Mouse (Mus musculus) lung, embryonic 16.5 days (tissue): ENCODE results near the gene Rassf1. TPM values are rescaled to one million over a fixed set of nuclear protein-coding genes. Genes with fewer than 3 reads are reported as not detected.

Experiments
- ATAC-seq: fragments of 200-750 bp; cut with Nextera tagmentation; 2 replicates; pipeline ENCODE4 v1.8.0; 2017; ENCODE audit warnings: low read depth, mild to moderate bottlenecking, moderate library complexity
- H3K27ac ChIP-seq: fragments of 300-500 bp; sonication (generic); 2 replicates; pipeline ENCODE4 v1.5.1; 2014; ENCODE audit warnings: mild to moderate bottlenecking, control low read depth, low read length
- H3K27me3 ChIP-seq: fragments of 300-500 bp; sonication (generic); 2 replicates; pipeline ENCODE4 v1.6.1; 2014; ENCODE audit warnings: low read depth, low read length, mixed read lengths; ENCODE audit not compliant: control insufficient read depth, insufficient read depth
- H3K36me3 ChIP-seq: fragments of 300-500 bp; sonication (generic); 2 replicates; pipeline ENCODE4 v1.6.1; 2014; ENCODE audit warnings: low read length; ENCODE audit not compliant: control insufficient read depth, insufficient read depth
- H3K4me1 ChIP-seq: fragments of 300-500 bp; sonication (generic); replicated peaks from 2 replicates; pipeline ENCODE4 v1.6.1; 2014; ENCODE audit warnings: low read length, mixed read lengths; ENCODE audit not compliant: control insufficient read depth, insufficient read depth
- H3K4me2 ChIP-seq: fragments of 300-500 bp; sonication (generic); 2 replicates; pipeline ENCODE4 v1.6.1; 2014; ENCODE audit warnings: low read depth, low read length, control low read depth
- H3K4me3 ChIP-seq: fragments of 300-500 bp; sonication (generic); 2 replicates; pipeline ENCODE4 v1.5.1; 2014; ENCODE audit warnings: mild to moderate bottlenecking, low read length, control low read depth
- H3K9ac ChIP-seq: fragments of 300-500 bp; sonication (generic); 2 replicates; pipeline ENCODE4 v1.6.1; 2014; ENCODE audit warnings: low read length, control low read depth
- H3K9me3 ChIP-seq: fragments of 300-500 bp; sonication (generic); 2 replicates; pipeline ENCODE4 v1.6.1; 2016; ENCODE audit warnings: low read length; ENCODE audit not compliant: control insufficient read depth
- WGBS: fragments of 180-500 bp; shearing (Covaris S2); extraction: QIAGEN DNeasy Blood & Tissue Kit; methylation state at CpG from one replicate; pipeline ENCODE4 v1.1.7; 2014; 5-methylcytosine and 5-hydroxymethylcytosine counted together
- polyA plus RNA-seq: library from polyadenylated mRNA; unstranded; fragments of >200 nt; fragmentation: Nextera tagmentation; extraction: Ambion mirVana; gene quantifications from 2 replicates; pipeline ENCODE4 v1.2.1, GENCODE M21; 2015

Gene Rassf1
- 55.4 and 58.5 TPM in 2 replicates for polyA plus RNA-seq

GRCm38 (mm10) chr9:107551117-107551889, at the start of gene Rassf1:
TSS of gene Rassf1 (plus strand) at chr9:107551555.
- peaks cover 52% of the 10 kb centered on the region for H3K4me1 ChIP-seq

DNA sequence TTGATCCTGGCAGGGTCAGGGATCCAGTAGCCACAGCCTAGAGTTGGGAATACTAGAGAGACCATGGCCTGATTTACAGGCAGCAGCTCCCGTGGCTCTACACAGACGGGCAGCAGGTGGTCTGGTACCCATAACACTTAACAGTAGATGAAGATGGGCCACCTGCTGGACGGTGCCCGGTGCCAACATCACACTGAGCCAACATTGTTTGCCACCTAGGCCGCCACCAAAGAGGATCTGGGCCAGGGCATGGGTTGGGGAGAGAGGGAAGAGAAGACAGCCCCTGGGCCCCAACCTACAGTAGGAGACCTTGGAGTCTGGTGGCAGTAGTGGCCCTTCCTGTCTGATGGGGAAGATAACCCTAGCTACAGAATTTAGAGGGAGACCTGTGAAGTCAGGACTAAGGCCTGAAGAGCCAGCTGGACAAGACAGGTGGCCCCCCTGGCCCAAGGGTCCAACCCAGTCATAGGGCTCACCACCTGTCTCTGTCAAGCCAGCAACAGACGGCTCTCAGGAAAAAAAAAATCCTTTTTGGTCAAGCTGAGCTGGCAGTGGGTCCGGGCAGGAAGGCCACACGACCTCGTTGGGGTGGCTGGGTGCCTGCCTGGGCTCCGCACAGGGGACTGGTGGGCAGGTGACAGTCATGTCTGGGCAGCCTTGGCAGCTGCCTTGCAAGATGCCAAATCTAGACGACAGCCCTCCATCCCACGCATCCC, 49.1 kb upstream of the Rassf1 start:
- 86% methylated on average over 12 of the region's 12 CpGs for WGBS
- no peaks in the 10 kb centered on the region for H3K36me3 ChIP-seq
- no peak overlapping the region for H3K27ac ChIP-seq
- H3K4me3 ChIP-seq = no peak overlapping the region
- H3K27me3 ChIP-seq = no peaks in the 10 kb centered on the region
- H3K9me3 ChIP-seq = no peaks in the 10 kb centered on the region
- no peak overlapping the region for H3K9ac ChIP-seq
- no peak for ATAC-seq
- no peak overlapping the region for H3K4me2 ChIP-seq
- no peaks in the 10 kb centered on the region for H3K4me1 ChIP-seq

More at GRCm38 (mm10) chr9:107551117-107551889, at the start of gene Rassf1:
- Histone ChIP-seq H3K4me2 (peak within 1 kb of the TSS; percentile 91), H3K9ac (peak within 1 kb of the TSS; percentile 73), H3K9me3 (no peaks in the 10 kb centered on the region), H3K36me3 (no peaks in the 10 kb centered on the region), H3K27ac (peak within 1 kb of the TSS; percentile 77), H3K4me3 (peak within 1 kb of the TSS; percentile 54), H3K27me3 (no peaks in the 10 kb centered on the region)
- WGBS = 1% methylated on average over 54 of the region's 63 CpGs
- ATAC-seq = peak; percentile 56

DNA sequence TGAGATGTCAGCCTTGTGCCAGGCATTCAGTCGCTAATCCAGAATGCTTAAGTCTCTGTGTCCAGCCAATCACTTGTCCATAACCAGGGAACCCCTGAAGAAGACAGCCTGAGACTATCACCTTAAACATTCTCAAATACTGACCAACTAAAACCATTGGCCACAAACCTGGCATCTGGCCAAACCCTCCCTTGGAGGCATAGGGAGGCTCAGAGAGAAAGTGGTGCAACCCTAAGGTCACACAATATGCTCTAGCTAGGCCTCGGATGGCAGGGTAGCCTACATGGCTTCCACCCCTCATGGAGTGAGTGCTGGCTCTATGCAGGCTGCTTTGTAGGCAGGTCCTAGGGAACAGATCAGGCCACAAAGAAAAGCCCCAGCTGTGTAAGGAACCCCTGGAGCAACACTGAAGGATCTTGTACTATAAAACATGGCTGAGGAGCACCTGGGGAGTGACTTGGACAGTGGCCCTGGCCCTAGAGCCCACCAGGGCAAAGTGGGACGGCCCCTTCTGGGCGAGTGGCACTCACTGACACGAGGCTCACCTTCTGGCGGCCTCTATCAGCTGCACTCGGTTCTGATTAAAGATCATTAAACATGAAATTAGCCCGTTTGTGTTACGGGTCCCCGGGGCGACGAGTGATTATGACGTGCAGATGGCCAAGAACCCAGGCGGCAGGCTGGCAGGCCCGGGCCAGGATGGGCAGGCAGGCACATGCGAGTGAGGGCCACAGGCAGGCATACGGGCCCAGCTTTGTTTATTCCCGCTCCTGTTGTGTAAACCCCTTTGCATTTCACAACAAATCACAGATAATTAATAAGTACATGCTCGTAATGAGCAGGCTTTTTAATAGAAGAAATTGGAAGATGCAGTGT, 46.5 kb upstream of the Rassf1 start:
- Histone ChIP-seq H3K4me2 (no peak overlapping the region), H3K27me3 (no peaks in the 10 kb centered on the region), H3K36me3 (no peaks in the 10 kb centered on the region), H3K9me3 (no peaks in the 10 kb centered on the region), H3K4me1 (no peaks in the 10 kb centered on the region), H3K4me3 (no peak overlapping the region), H3K27ac (no peak overlapping the region), H3K9ac (no peak overlapping the region)
- ATAC-seq = no peak
- WGBS = 67% methylated on average over 19 of the region's 19 CpGs

- Histone ChIP-seq H3K27me3 (no peaks in the 10 kb centered on the region), H3K4me1 (no peaks in the 10 kb centered on the region), H3K9ac (no peak overlapping the region), H3K36me3 (no peaks in the 10 kb centered on the region), H3K4me3 (no peak overlapping the region), H3K27ac (no peak overlapping the region), H3K4me2 (no peak overlapping the region), H3K9me3 (no peaks in the 10 kb centered on the region)
- ATAC-seq = no peak
- 49% methylated on average over 10 of the region's 10 CpGs for WGBS
These were observed 43.1 kb upstream of the Rassf1 start for GRCm38 (mm10) chr9:107508266-107508665.

DNA sequence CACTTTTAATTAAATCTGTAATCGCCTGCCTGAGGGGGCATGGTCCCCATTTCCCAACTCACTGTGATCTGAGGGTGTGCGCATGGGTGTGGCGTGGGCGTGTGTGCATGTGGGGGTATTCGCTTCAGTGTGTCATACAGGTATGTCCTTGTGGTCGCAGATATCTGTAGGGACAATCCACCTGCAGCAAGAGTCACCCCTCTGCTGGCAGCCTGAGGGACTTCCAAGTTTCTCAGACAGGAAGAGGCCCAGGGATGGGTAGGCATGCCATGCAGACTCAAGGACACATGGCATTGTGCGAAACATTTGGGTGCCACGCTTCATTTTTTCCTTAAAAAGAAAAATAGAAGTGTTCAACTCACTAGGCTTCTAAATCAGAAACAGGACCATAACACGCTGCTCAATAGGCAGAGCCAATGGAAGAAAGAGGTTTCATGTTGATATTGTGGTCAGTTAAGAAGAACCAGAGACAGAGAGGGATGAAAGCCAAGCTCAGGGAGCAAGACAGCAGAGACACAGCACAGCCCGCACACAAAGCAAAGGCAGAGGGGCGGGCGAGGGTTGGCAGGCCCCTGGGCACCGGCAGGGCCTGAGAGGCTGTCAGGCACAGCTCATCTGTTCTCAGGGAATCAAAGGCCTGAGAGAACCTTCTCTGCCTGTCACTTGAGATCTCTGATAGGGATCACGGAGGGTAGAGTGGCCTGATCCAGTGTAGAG, 40.8 kb upstream of the Rassf1 start:
- H3K4me1 ChIP-seq = no peaks in the 10 kb centered on the region
- H3K4me2 ChIP-seq = no peak overlapping the region
- H3K9ac ChIP-seq = no peak overlapping the region
- H3K4me3 ChIP-seq = no peak overlapping the region
- no peaks in the 10 kb centered on the region for H3K9me3 ChIP-seq
- H3K27ac ChIP-seq = no peak overlapping the region
- ATAC-seq = no peak
- H3K36me3 ChIP-seq = no peaks in the 10 kb centered on the region
- 74% methylated on average over 14 of the region's 14 CpGs for WGBS
- no peaks in the 10 kb centered on the region; the same call in 1 of the 2 replicates for H3K27me3 ChIP-seq

GRCm38 (mm10) chr9:107511436-107511835, 39.9 kb upstream of the Rassf1 start:
- Histone ChIP-seq H3K9me3 (no peaks in the 10 kb centered on the region), H3K4me2 (no peak overlapping the region), H3K9ac (no peak overlapping the region), H3K27me3 (no peaks in the 10 kb centered on the region; the same call in 1 of the 2 replicates), H3K4me1 (no peaks in the 10 kb centered on the region), H3K27ac (no peak overlapping the region), H3K36me3 (no peaks in the 10 kb centered on the region), H3K4me3 (no peak overlapping the region)
- no peak for ATAC-seq
- 50% methylated on average over 8 of the region's 8 CpGs for WGBS

- 73% methylated on average over 16 of the region's 16 CpGs for WGBS
- Histone ChIP-seq H3K4me3 (no peak overlapping the region), H3K4me2 (no peak overlapping the region), H3K4me1 (no peaks in the 10 kb centered on the region), H3K27me3 (no peaks in the 10 kb centered on the region; the same call in 1 of the 2 replicates), H3K9me3 (no peaks in the 10 kb centered on the region), H3K9ac (no peak overlapping the region), H3K36me3 (no peaks in the 10 kb centered on the region), H3K27ac (no peak overlapping the region)
- ATAC-seq = no peak
These were observed 39.0 kb upstream of the Rassf1 start for GRCm38 (mm10) chr9:107512326-107512725.

- Histone ChIP-seq H3K27ac (no peak overlapping the region), H3K27me3 (no peaks in the 10 kb centered on the region; the same call in 1 of the 2 replicates), H3K9ac (no peak overlapping the region), H3K9me3 (no peaks in the 10 kb centered on the region), H3K36me3 (no peaks in the 10 kb centered on the region), H3K4me3 (no peak overlapping the region), H3K4me1 (no peaks in the 10 kb centered on the region), H3K4me2 (no peak overlapping the region)
- 11% methylated on average over 14 of the region's 14 CpGs for WGBS
- no peak for ATAC-seq
These were observed 36.9 kb upstream of the Rassf1 start for GRCm38 (mm10) chr9:107514303-107514955.
